8 mouse cellular contexts compared by ENCODE assay signal in the genomic region with DNA sequence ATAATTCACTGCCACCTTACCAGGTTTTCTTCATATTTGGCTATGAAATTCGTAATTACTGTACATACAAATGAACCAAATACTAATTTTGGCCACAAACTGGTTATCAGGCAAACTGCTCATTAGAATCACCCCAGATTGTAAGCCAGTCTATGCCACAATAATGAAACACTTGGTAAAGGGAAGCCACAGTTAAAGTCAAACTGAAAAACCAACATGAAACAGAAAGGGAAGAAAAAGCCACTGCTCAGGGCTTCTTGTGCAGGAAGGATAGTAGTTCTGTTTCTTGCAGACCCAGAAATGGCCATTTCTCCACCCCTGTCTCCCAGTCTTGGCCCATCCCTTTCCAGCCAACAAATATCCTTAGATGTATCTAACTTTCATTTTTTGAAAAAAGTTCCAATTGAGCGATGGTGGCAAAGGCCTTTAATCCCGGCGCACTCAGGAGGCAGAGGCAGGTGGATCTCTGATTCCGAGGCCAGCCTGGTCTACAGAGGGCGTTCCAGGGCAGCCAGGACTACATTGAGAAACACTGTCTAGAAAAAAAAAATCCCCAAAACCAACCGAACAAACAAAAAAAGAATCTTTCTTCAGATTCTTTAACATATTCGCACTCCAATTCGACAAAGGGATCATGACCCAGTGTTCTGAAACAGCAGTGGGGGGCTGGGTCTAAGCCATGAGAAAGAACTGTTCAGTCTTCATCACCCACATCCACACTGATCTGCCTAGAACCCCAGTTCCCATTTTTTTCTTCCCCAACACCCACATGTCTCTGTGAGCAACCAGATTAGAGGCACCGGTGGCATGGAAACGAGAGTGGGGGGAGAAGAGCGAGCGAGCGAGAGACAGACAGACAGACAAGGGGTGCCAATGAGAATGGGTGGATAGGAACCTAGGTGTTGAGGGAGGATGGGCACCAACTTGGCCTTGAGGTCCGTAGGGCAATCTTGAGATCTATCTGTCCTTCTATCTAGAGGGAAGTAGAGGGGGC. TPM values are rescaled to one million over a fixed set of nuclear protein-coding genes. Genes with fewer than 3 reads are reported as not detected.
DNase-seq lines count a peak whose midpoint lies in the region; ATAC-seq lines count a peak whose summit lies in the region.

Naif1 (plus strand) TSS at position 697 of the 994 bp plus-strand sequence.

- H3K27ac ChIP-seq in neural tube, embryonic 11.5 days (ENCODE audit: low read depth, low read length) = peak within 1 kb of the TSS; percentile 63; the same call in 1 of the 2 replicates
- peak within 1 kb of the TSS; percentile 83 for H3K27ac ChIP-seq in midbrain, embryonic 11.5 days (ENCODE audit: low read depth, low read length)

- peak within 1 kb of the TSS; percentile 79 for H3K4me3 ChIP-seq in neural tube, embryonic 11.5 days (ENCODE audit: low read depth, low read length)
- peak within 1 kb of the TSS; percentile 77 for H3K4me3 ChIP-seq in midbrain, embryonic 11.5 days (ENCODE audit: low read depth, low read length)

- peak within 1 kb of the TSS; percentile 82 for H3K4me2 ChIP-seq in neural tube, embryonic 11.5 days (ENCODE audit: low read depth)
- H3K4me2 ChIP-seq in midbrain, embryonic 11.5 days = peak within 1 kb of the TSS; percentile 81

- no peaks in the 10 kb centered on the region for H3K9me3 ChIP-seq in neural tube, embryonic 11.5 days (ENCODE audit: control insufficient read depth, low read length)
- no peaks in the 10 kb centered on the region for H3K9me3 ChIP-seq in midbrain, embryonic 11.5 days (ENCODE audit: control insufficient read depth, low read length)

- peak within 1 kb of the TSS; percentile 75 for H3K9ac ChIP-seq in neural tube, embryonic 11.5 days (ENCODE audit: low read length)
- H3K9ac ChIP-seq in midbrain, embryonic 11.5 days (ENCODE audit: low read length) = peak within 1 kb of the TSS; percentile 79

- no peak for ATAC-seq in neural tube, embryonic 11.5 days (ENCODE audit: insufficient read depth, low FRiP score, low TSS enrichment)
- no peak for ATAC-seq in midbrain, embryonic 11.5 days (ENCODE audit: low FRiP score)

- no peaks in the 10 kb centered on the region for H3K36me3 ChIP-seq in neural tube, embryonic 11.5 days (ENCODE audit: control insufficient read depth, insufficient read depth, low read length)
- H3K36me3 ChIP-seq in midbrain, embryonic 11.5 days (ENCODE audit: control insufficient read depth, insufficient read depth, low read length) = no peaks in the 10 kb centered on the region

- H3K27me3 ChIP-seq in neural tube, embryonic 11.5 days (ENCODE audit: control insufficient read depth, insufficient read depth, low read length) = no peaks in the 10 kb centered on the region
- no peaks in the 10 kb centered on the region for H3K27me3 ChIP-seq in midbrain, embryonic 11.5 days (ENCODE audit: control insufficient read depth, insufficient read depth, low read length)

- 84% methylated on average over 15 of the region's 15 CpGs for WGBS in neural tube, embryonic 11.5 days
- WGBS in midbrain, embryonic 11.5 days = 80% methylated on average over 15 of the region's 15 CpGs

- H3K4me1 ChIP-seq in neural tube, embryonic 11.5 days (ENCODE audit: control insufficient read depth, insufficient read depth, low read length) = peaks cover 8% of the 10 kb centered on the region
- H3K4me1 ChIP-seq in midbrain, embryonic 11.5 days (ENCODE audit: control insufficient read depth, insufficient read depth, low read length) = peaks cover 13% of the 10 kb centered on the region

- DNase-seq in cerebellum, adult 9-11 months = peak; percentile 57
- DNase-seq in cerebellum, postnatal 36 days = no peak
- DNase-seq in neural tube, embryonic 11.5 days (ENCODE audit: low spot score) = no peak
- no peak for DNase-seq in neural tube, embryonic 10.5 days (ENCODE audit: extremely low spot score, low spot score)
- DNase-seq in induced T-regulatory cell, adult 2 months (ENCODE audit: low read depth) = peak; percentile 64
- DNase-seq in midbrain, embryonic 11.5 days (ENCODE audit: low spot score, missing footprints) = no peak
- no peak for DNase-seq in c-Kit-positive CD71-positive TER-119-positive erythroid progenitor cells, embryonic 14.5 days (ENCODE audit: low spot score)
- DNase-seq in kidney, adult 11 months = no peak

RNA-seq across cellular contexts. Expression of gene Naif1, which starts in this region (rescaled TPM):
- polyA plus RNA-seq in neural tube, embryonic 11.5 days (2014; fragmentation: Nextera tagmentation; extraction: Ambion mirVana) = 5.5 and 6.9 TPM in 2 replicates
- polyA plus RNA-seq in midbrain, embryonic 11.5 days (2014; fragmentation: Nextera tagmentation; extraction: Ambion mirVana) = 6.3 and 6.4 TPM in 2 replicates

Comparison
In these comparisons a context has a peak if more than half of its experiments do, and no peak if none do; other contexts are left out.
1. DNase-seq: peak in cerebellum, adult 9-11 months (single experiment) and induced T-regulatory cell, adult 2 months (single experiment); none in cerebellum, postnatal 36 days (0 of 2), neural tube, embryonic 11.5 days (single experiment), neural tube, embryonic 10.5 days (single experiment), midbrain, embryonic 11.5 days (single experiment), c-Kit-positive CD71-positive TER-119-positive erythroid progenitor cells, embryonic 14.5 days (single experiment) and kidney, adult 11 months (single experiment).